Mouse (Mus musculus): Measurements from ENCODE around the gene Gm20683. TPM values are rescaled to one million over a fixed set of nuclear protein-coding genes. Genes with fewer than 3 reads are reported as not detected.

The Gm20683 gene
- 51.2 and 72.8 TPM in 2 replicates for polyA plus RNA-seq (2012; rRNA removed; ENCODE audit: low replicate concordance)

GRCm38 (mm10) chr17:25841117-25841880, at the start of gene Gm20683:
Gene Gm20683 (minus strand): TSS chr17:25841763.

GRCm38 (mm10) chr17:25880196-25880910, 38.8 kb upstream of the Gm20683 start, which contains the start of gene Wfikkn1:
Gene Wfikkn1 (minus strand): TSS chr17:25880858.

GRCm38 (mm10) chr17:25874721-25875170, 33.2 kb upstream of the Gm20683 start, which contains the start of gene Mettl26:
Gene Mettl26 (plus strand): TSS chr17:25875074.

GRCm38 (mm10) chr17:25868601-25869191, 27.1 kb upstream of the Gm20683 start, which contains the start of gene Mcrip2:
Gene Mcrip2 (minus strand): TSS chr17:25868764.

DNA sequence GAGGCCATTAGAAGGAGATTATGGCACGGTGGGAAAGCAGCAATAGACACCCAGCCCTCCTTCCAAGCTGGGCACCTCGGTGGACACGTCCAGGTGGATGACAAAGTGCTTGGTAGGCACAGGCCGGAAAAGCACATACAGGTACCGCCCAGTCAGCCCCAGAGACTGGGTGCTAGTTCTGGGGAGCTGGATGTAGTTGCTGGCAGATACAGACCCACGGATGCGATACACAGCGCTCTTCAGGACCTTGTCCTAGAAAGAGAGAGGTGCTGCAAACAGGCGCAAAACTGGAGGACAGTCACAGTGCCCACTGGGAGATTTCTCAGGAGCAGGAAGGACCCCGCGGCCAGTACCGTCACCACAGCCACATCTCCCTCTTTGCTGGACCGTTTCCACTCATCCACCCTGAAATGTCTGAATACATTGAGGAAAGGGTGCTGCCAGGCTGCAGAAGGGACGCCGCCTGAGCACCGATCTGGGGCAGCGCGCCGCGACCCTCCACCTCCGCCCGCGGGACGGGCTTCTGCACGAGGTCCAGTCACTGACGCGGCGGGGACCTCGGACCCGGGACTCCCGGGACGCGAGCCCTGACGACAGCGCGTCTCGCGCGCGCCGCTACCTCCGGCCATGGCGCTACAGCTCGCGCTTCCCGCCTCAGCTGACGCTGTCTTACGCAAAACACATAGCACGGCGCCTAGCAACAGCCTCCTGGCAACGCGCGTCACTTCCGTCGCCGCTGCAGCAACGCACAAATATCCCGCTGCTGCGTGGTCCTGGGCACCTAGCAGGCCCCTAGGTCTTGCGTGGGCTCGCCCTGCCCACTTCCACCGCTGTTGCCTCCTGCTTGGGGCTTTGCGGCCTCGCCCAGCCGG, 19.5 kb upstream of the Gm20683 start, which contains the start of gene Wdr90:
TSS of gene Wdr90 (minus strand) at position 670 of the 872 bp plus-strand sequence.

GRCm38 (mm10) chr17:25844396-25844901, 2.9 kb upstream of the Gm20683 start, which contains the start of gene Rhot2:
Gene Rhot2 (minus strand): TSS chr17:25844851.

GRCm38 (mm10) chr17:25837076-25837410, 4.5 kb downstream of the Gm20683 start, which contains the start of gene Rhbdl1:
Gene Rhbdl1 (minus strand): TSS chr17:25837295.

GRCm38 (mm10) chr17:25833291-25833663, 8.3 kb downstream of the Gm20683 start, which contains the start of gene Stub1:
Gene Stub1 (minus strand): TSS chr17:25833404.

GRCm38 (mm10) chr17:25828712-25829557, 12.6 kb downstream of the Gm20683 start, which contains the start of gene Jmjd8:
Gene Jmjd8 (plus strand): TSS chr17:25828867.

GRCm38 (mm10) chr17:25823452-25823851, 18.1 kb downstream of the Gm20683 start, which contains the start of gene Wdr24:
Gene Wdr24 (plus strand): TSS chr17:25823627.

GRCm38 (mm10) chr17:25808789-25809605, 32.6 kb downstream of the Gm20683 start, which contains the start of gene Fbxl16:
Gene Fbxl16 (plus strand): TSS chr17:25809085.

DNA sequence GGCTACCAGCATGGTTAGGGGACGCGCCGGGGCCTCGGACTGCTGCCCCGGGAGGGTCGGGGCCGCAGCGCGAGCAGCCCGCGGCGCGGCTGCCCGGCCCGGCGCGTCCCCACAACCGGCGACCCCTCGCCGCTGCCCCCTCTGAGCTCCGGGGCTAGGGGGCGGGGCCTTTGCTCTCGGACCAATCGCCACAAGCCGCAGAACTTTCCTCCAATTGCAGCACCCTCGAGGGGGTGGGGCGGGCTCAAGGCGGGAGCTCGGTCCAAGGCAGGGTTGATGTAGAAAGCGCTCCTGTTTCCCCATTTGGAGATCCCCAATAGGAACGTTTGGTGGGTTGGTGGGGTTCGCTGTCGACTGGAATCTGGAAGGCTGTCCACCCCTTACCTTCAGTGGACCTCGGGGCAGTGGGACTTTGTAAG, 44.6 kb downstream of the Gm20683 start, which contains the start of gene Metrn:
TSS of gene Metrn (minus strand) at position 186 of the 419 bp plus-strand sequence.

GRCm38 (mm10) chr17:25795609-25796092, 45.9 kb downstream of the Gm20683 start, which contains the start of gene AC134908.4:
Gene AC134908.4 (minus strand): TSS chr17:25795659.

DNA sequence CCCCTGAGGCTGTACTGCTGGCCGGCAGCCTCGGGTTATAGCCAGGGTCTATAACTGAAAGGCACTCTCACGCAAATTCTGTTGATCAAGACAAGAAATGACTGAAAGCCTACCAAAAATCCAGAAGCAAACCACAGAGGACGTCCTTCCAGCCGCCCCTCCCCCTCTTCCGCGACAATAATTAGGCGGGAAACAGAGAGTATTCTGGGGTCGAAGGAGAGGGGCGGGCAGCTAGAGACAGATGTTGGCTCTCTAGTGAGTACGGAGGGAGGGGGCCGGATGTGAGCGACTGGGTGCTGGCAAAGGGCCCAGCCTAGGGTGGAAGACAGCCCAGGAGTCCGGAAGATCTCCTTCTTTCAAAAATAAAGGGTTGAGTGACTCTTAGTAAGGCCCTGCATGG, 48.9 kb downstream of the Gm20683 start, which contains the start of gene Fam173a:
TSS of gene Fam173a (minus strand) at position 287 of the 400 bp plus-strand sequence.

DNA sequence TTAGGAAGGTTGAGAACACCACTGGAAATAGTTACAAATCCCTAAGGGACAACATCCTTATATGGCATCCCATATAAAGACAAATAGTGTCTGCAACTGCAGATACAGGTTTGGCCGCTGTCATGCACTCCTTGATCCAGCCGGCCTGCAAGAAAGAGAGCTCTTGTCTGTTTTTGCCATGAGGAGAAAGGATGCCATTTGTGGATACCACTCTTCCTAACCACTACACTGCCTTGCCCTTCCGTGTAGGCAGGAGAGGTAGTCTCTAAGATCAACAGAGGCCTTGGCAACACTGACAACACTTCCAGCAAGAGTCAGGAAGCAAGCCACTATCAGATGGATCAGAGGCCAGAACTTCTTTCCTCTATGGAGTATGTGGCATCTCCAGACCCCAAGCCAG, 55.3 kb downstream of the Gm20683 start, which contains the start of gene Ccdc78:
TSS of gene Ccdc78 (plus strand) at position 301 of the 400 bp plus-strand sequence.

GRCm38 (mm10) chr17:25785281-25785745, 56.2 kb downstream of the Gm20683 start, which contains the start of gene Haghl:
Gene Haghl (minus strand): TSS chr17:25785673.

Data from subcutaneous adipose tissue, adult 2 months (tissue).